Mouse (Mus musculus): Measurements from ENCODE around the gene Il17rc.

Il17rc gene

GRCm38 (mm10) chr6:113471297-113471936 is at the start of gene Il17rc:
Gene Il17rc, plus strand, starts transcription at chr6:113471427.
- peak; percentile 74 for DNase-seq

- DNase-seq: no peak
Observed at GRCm38 (mm10) chr6:113423000-113423399, 48.2 kb upstream of the Il17rc start.

GRCm38 (mm10) chr6:113424187-113424586 is 47.0 kb upstream of the Il17rc start:
- DNase-seq: no peak

- no peak for DNase-seq
Observed at GRCm38 (mm10) chr6:113426696-113427095, 44.5 kb upstream of the Il17rc start.

GRCm38 (mm10) chr6:113427397-113427796 is 43.8 kb upstream of the Il17rc start:
- no peak for DNase-seq

GRCm38 (mm10) chr6:113428006-113428405 is 43.2 kb upstream of the Il17rc start:
- no peak for DNase-seq

- no peak for DNase-seq
Observed at GRCm38 (mm10) chr6:113429965-113430364, 41.3 kb upstream of the Il17rc start.

GRCm38 (mm10) chr6:113430846-113431245 is 40.4 kb upstream of the Il17rc start:
- no peak for DNase-seq

- DNase-seq: no peak
Observed at GRCm38 (mm10) chr6:113431801-113432200, 39.4 kb upstream of the Il17rc start.

GRCm38 (mm10) chr6:113433661-113434060 is 37.6 kb upstream of the Il17rc start:
- no peak for DNase-seq

- no peak for DNase-seq
Observed at GRCm38 (mm10) chr6:113434691-113435090, 36.5 kb upstream of the Il17rc start.

GRCm38 (mm10) chr6:113435664-113436205 is 35.5 kb upstream of the Il17rc start, which contains the start of gene Cidec:
Gene Cidec, minus strand, starts transcription at chr6:113435760.
- DNase-seq: no peak

- DNase-seq: no peak
Observed at GRCm38 (mm10) chr6:113437135-113437534, 34.1 kb upstream of the Il17rc start.

GRCm38 (mm10) chr6:113438721-113439430 is 32.4 kb upstream of the Il17rc start:
- peak; percentile 35 for DNase-seq

GRCm38 (mm10) chr6:113440686-113441085 is 30.5 kb upstream of the Il17rc start:
- no peak for DNase-seq

- peak; percentile 71 for DNase-seq
Observed at GRCm38 (mm10) chr6:113441147-113441680, 30.0 kb upstream of the Il17rc start.

- DNase-seq: no peak
Observed at GRCm38 (mm10) chr6:113442087-113442441, 29.2 kb upstream of the Il17rc start.

- peak; percentile 93 for DNase-seq
Observed at GRCm38 (mm10) chr6:113442442-113443090, 28.7 kb upstream of the Il17rc start, which contains the start of gene Jagn1. Gene Jagn1, plus strand, starts transcription at chr6:113442569.

- DNase-seq: no peak
Observed at GRCm38 (mm10) chr6:113443091-113443490, 28.1 kb upstream of the Il17rc start.

- no peak for DNase-seq
Observed at GRCm38 (mm10) chr6:113444207-113444965, 26.8 kb upstream of the Il17rc start.

GRCm38 (mm10) chr6:113447639-113448038 is 23.6 kb upstream of the Il17rc start:
- DNase-seq: no peak

- peak; percentile 35 for DNase-seq
Observed at GRCm38 (mm10) chr6:113451839-113452238, 19.4 kb upstream of the Il17rc start.

- no peak for DNase-seq
Observed at GRCm38 (mm10) chr6:113455007-113455406, 16.2 kb upstream of the Il17rc start.

Measured in kidney, adult 11 months (tissue).